Mouse (Mus musculus): ENCODE data around the gene Hltf. TPM values are rescaled to one million over a fixed set of nuclear protein-coding genes. Genes with fewer than 3 reads are reported as not detected.
"Not testable (repeated sequence)": the region's sequence is repeated elsewhere in the genome, so short reads cannot be mapped to it uniquely, and the experiment has no call there.

Hltf gene
- total RNA-seq, 2 experiments from 2014 or later: 5.2 to 7.5 TPM

DNA sequence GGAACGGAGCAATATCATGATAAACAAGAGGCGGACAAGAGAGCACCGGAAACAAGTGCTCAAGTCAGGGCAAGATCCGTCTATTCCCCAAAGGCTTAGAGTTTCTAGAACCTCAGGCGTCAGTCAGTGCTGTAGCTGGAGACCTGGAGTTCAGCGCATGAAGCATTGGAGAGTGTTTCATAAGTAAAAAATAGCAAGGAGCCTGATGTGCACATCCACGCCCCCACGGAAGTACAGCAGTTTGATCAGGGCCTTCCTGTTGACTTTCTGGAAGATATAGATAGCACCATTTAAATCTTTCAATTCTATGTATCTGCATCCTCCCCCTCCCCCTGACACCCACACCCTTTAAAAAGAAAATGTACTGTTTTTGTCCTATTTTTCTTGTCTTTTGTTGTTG lies 46.7 kb downstream of the Hltf start:
- no peak for DNase-seq

DNA sequence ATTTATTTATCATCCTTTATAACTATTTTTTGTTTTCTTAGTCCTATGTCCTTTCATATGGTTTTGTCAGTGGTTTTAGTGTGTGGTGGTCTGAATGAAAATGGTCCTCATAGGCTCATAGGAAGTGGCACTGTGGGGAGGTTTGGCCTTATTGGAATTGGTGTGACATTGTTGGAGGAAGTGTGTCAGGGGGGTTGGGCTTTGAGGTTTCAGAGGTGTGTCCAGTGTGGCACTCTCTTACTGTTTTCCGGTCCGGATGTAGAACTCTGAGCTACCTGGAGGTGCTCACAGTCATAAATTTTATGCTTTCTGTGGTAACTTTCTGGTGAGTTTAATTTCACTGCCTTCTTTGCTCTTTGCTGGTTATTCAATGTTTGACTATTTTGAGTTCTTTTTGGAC lies 47.2 kb downstream of the Hltf start:
- DNase-seq: no peak

- DNase-seq: no peak
Measured at GRCm38 (mm10) chr3:20108881-20109280, 51.3 kb downstream of the Hltf start.

DNA sequence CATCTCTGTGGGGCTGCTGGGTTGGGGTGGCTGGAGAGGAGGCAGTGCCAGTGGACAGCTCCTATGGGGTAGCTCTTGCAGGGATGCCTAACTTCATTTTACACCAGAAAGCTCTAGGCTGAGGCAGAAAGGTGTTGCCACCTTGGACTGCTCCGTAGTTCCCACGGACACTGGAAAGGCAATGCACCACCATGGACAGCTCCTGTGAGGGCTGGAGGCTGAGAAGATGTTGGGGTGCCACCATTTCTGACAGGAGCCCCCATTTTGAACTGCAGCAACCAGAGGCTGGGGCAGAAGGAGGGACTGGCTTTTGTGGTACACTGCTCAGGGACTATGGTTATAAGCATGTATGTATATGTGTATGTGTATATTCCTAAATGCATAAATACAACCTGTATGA lies 54.3 kb downstream of the Hltf start:
- no peak for DNase-seq

- DNase-seq: no peak
Measured at GRCm38 (mm10) chr3:20119044-20119591, 61.5 kb downstream of the Hltf start.

DNA sequence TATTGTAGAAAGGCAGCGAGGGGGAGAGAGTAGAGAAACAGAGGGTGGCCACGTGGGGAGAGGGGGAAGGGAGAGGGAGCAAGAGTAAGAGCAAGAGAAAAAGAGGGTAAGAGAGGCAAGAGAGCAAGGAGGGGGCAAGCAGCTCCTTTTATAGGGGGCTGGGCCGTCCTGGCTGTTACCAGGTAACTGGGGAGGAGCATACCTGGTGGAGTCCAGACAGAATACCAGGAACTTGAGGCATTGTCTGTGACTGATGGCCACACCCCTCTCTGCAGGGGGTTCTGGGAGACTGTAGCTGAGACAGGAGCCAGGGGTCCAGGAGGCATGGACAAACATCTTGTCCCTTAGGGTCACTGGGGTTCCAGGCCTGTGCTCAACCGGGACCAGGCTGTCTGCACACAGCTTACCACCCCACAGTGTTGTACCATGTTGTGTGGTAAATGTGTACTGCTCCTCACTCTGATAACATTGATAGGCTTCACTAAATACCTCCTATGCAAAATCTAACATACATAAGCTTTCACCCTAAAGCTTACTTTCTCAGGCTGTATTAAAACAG lies 62.2 kb downstream of the Hltf start:
- DNase-seq: no peak

DNA sequence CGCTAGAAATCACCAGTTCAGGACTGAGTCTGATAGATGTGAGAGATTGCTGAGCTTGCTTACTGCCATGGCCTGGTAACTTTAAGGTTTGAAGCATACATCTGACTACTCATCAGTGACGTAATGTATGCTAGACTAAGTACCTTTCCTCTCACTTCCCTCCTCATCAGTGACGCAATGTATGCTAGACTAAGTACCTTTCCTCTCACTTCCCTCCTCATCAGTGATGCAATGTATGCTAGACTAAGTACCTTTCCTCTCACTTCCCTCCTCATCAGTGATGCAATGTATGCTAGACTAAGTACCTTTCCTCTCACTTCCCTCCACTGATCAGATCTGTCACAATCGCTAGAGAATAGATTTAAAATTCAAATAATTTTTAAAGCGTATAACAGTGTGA lies 64.0 kb downstream of the Hltf start:
- DNase-seq: not testable (repeated sequence)

- DNase-seq: no peak
Measured at GRCm38 (mm10) chr3:20125604-20126003, 68.0 kb downstream of the Hltf start.

GRCm38 (mm10) chr3:20127047-20127595 lies 69.5 kb downstream of the Hltf start:
- DNase-seq: no peak

GRCm38 (mm10) chr3:20129491-20129890 lies 71.9 kb downstream of the Hltf start:
- no peak for DNase-seq

DNA sequence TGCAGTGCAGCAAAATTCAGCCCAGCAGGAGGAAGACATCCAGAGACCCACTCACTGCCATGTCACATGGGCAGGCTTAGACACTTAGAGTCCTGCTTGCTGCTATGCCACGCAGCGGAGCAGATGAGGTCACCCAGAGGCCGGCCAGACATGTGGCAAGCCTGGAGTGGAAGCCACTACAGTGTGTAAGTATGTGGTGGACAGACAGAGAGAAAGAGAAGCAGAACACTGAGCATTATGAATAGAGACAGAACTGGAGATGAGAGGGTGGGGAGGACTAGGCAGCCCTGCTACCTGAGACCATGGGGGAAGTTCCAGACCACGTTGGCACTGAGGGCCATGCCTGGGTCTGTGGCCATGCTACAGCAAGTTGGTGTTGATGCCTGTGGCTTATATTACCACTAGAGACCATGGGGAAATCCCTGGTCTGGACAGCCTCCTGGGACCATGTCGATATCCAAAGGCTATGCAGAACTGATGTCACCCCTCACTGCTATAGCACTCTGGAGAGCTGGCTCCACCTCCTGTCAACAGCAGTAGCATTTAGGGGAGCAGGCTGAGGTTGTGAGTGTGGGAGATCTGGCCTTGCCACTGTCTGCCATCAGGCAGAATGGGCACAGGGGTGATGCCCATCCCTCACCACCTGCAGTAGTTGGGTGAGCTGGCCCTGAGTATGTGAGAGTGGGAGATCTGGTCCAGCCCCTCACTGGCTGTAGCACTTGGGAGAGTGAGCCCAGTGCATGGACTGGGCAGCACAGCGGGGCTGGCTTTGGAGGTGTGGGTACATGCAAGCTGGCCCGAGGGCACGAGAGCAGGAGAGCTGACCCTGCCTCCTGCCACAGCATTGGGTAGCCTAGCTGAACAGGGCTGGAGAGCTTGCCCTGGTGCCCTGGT lies 73.1 kb downstream of the Hltf start:
- no peak for DNase-seq

DNA sequence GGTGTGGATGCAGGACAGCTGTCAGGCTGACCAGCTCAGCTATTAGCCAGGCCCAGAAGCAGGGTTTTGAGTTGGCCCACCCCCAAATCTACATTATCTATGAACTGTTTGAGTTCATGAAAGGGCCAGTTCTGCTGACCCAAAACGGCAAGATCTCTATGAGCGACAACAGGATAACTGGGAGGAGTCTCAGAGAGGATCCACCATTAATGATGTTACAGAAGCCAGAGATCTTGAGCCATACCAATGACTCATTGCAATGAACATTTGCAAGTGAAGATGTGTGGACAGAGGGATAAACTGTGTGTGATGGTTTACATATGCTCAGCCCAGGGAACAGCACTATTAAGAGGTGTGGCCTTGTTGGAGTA lies 73.7 kb downstream of the Hltf start:
- DNase-seq: no peak

DNA sequence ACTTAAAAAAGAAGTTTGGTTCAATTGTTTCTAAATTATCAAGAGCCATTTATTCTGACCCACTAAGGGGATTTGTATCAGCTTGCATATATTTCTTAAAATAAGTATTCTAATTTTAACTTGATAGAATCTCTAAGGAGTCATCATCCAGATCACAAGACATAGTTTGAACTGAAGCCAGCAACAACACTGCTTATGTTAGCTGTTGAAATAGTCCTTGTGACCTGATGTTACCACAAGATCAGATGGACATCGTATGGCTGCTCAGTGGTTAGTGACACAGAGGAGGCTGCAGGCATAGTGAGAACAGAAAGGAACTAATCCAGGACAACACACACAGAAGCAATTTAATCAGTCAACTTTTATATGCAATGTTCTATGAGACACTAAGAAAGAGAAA lies 75.1 kb downstream of the Hltf start:
- DNase-seq: no peak

DNA sequence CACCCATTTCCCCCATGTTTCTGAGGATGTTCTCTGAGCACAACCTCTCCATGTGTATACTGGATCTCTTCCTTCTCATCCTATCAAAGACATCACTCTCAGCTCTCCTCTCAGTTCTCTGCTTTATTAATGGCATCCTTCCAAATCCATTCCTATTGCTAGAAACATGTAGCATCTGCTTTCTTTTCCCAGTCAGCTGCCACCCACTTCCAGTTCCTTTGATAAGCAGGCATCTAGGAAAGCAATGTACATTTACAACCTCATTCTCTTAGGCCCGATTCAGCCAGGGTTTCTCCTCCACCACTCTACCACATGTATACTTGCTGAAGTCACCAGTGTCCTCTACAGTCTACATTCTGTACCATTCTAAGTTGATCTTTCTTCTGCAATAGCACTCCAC lies 76.1 kb downstream of the Hltf start:
- no peak for DNase-seq

DNA sequence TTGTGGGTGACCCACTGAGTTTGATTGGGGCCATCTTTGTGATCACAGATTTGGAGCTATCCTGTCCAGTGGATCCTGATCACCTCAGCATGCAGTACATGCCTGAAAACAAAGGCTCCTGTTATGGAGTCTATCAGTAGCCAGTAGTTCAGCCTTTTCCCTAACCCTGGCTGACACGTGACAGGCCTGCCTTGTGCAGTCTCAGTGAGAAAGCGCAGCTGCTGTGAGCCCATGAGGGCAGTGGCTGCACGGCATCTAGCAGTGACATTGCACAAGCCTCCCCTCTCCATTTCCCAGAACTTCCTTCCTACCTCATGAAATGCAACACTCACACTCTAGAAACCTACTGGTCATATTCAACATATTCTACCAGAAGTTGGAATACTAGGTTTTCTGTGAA lies 76.9 kb downstream of the Hltf start:
- DNase-seq: no peak

DNA sequence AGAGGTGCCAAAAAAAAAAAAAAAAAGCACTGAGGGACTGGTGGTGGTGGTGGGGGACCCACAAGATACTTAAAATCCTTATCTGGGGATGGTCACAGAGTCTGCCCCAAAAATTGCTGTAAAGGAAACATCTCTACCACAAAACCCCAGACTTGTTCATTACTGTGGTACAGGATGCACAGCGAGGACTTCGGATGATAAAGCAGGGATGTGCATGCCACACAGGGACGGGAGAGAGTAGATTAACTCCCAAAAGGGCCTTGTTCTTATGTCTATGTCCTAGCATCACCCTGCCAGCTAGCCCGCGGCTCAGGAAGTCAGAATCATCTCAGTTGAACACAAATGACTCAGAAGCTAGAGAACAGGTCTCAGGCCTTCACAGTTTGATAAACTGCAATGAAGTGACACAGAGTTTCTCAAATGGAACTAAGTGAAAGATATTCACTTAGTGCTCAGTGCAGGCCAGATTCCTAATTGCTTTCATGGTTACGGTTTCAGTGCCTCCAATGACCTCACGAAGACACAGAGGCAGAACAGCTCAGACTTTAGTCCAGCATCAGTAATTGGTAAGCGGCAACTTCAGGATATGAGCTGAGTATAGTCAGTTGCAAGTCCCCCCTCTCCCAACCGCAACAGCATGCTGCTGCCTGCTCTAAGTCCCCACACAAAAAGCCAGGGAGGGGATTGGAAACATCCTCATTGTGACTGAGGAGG lies 79.4 kb downstream of the Hltf start:
- no peak for DNase-seq

DNA sequence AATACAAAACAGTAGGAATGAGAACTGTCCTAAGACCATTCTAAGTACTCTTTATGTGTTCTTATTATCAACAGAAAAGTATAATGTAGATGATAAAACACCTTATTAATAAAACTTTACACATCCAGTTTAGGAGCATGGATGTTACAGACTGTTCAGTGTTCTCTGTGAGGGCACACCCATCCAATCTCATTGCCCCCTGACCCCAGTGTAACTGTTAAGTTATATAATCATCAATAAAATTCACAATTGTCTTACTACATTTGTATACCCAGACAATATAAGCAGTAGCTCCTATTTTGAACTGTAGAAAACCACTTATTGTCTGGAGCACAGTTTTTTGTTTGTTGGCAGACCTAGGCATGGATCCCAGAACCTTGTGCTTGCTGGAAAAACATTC lies 83.6 kb downstream of the Hltf start:
- no peak for DNase-seq

DNA sequence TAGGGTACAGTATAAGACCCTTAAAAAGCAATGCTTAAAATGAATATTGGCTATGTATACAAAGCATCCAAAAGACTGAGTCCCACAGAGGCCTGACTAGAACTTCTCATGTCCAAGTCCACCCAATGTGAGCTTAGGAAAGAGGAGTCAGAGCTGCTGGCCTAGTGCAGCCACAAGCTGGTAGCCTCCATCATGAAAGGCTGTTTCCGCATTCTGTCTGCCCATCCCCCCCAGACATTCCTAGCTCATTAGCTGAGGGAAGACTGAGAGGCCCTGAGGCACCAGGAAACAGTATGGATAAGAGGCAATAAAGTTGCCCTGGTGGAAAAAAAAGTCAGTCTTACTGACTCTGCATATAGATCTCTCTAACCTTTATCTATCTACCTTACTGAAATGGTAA lies 84.1 kb downstream of the Hltf start:
- no peak for DNase-seq

DNA sequence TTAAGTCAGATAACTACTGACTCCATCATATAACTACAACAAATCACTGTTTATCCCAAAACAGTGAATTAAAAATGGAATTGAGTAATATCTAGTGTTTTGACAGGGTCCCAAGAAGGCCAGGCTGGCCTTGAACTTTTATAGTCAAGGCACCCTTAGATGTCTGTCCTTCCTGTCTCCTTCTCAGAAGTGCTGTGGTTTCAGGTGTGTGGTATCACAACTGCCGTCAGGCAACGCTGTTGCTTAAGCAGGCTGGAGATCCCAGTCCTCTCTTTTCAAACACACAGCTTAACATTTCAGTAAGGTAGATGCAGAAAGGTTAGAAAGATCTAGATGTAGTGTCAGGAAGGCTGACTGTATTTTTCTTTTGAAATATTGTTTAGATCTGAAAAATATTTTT lies 84.5 kb downstream of the Hltf start:
- no peak for DNase-seq

GRCm38 (mm10) chr3:20142576-20142975 lies 85.0 kb downstream of the Hltf start:
- no peak for DNase-seq

DNA sequence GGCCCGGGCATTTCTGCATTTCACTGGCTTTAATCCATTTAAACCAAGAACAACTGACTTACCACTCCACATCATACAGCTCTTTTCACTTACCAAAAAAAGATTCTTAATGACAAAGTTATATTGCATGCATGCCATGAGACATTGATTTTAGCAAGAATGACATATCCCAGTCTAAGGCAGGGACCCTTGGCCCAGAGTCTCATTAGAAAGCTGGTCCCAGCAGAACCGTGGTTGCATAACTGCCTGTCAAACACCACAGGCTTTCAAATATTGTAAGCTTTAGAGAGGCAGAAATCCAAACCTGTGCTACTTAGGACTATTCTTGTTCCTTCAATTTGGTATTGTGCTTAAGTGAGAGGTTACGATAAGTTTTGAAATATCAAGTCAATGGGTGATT lies 86.1 kb downstream of the Hltf start:
- no peak for DNase-seq

GRCm38 (mm10) chr3:20144401-20144800 lies 86.8 kb downstream of the Hltf start:
- DNase-seq: no peak

DNA sequence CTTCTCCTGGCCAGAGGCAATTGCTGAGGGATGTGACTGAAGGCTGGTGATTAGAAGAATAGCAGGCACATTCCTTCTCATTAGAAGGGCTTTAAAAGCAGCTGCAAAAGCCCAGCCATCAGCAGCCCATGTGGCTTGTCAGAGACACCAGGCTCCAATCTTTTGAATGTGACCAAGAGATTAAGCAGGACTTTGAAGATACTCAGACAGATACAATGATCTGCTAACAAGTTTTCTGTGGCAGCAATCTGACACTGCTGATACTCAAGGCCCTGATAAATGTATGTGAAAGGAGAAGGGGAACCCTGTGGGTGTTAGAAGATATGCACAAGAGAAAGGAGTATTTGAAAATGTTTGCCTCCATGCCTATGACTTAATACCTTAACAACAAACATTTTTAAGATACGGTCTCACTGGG lies 88.1 kb downstream of the Hltf start:
- no peak for DNase-seq
